Mouse (Mus musculus) lung, postnatal 0 days (tissue): ENCODE data around the gene Deup1. TPM values are rescaled to one million over a fixed set of nuclear protein-coding genes. Genes with fewer than 3 reads are reported as not detected.
"Not testable (repeated sequence)": the region's sequence is repeated elsewhere in the genome, so short reads cannot be mapped to it uniquely, and the experiment has no call there.

ENCODE experiments used
- ATAC-seq: fragments of 200-750 bp; cut with Nextera tagmentation; 2 replicates; pipeline ENCODE4 v1.8.0; 2017; ENCODE audit warnings: moderate library complexity
- DNase-seq: peaks from one replicate; pipeline ENCODE4 v3.0.0-alpha.2; 2016; ENCODE audit warnings: low spot score
- H3K27ac ChIP-seq: fragments of 300-500 bp; sonication (generic); 2 replicates; pipeline ENCODE4 v1.5.1; 2014; ENCODE audit warnings: antibody characterized with exemption, mild to moderate bottlenecking, low read length, mixed read lengths
- H3K27me3 ChIP-seq: fragments of 300-500 bp; sonication (generic); replicated peaks from 2 replicates; pipeline ENCODE4 v1.6.1; 2014; ENCODE audit warnings: low read length, mixed read lengths; ENCODE audit not compliant: insufficient read depth
- H3K36me3 ChIP-seq: fragments of 300-500 bp; sonication (generic); 2 replicates; pipeline ENCODE4 v1.6.1; 2014; ENCODE audit warnings: low read length, mixed read lengths; ENCODE audit not compliant: insufficient read depth
- H3K4me1 ChIP-seq: fragments of 300-500 bp; sonication (generic); 2 replicates; pipeline ENCODE4 v1.6.1; 2014; ENCODE audit warnings: antibody characterized with exemption, low read depth, low read length, mixed read lengths; ENCODE audit not compliant: insufficient read depth
- H3K4me2 ChIP-seq: fragments of 300-500 bp; sonication (generic); replicated peaks from 2 replicates; pipeline ENCODE4 v1.6.1; 2014; ENCODE audit warnings: low read depth, mild to moderate bottlenecking, low read length, moderate library complexity, mixed read lengths
- H3K4me3 ChIP-seq: fragments of 300-500 bp; sonication (generic); 2 replicates; pipeline ENCODE4 v1.5.1; 2014; ENCODE audit warnings: low read depth, low read length
- H3K9ac ChIP-seq: fragments of 300-500 bp; sonication (generic); replicated peaks from 2 replicates; pipeline ENCODE4 v1.6.1; 2014; ENCODE audit warnings: low read depth, mild to moderate bottlenecking
- H3K9me3 ChIP-seq: fragments of 300-500 bp; sonication (generic); 2 replicates; pipeline ENCODE4 v1.6.1; 2016; ENCODE audit warnings: low read length, mixed read lengths
- CTCF ChIP-seq: IDR thresholded peaks from 2 replicates; pipeline ENCODE4 v1.5.1; 2016; ENCODE audit warnings: antibody characterized with exemption, mild to moderate bottlenecking
- EP300 ChIP-seq: IDR thresholded peaks from 2 replicates; pipeline ENCODE4 v1.6.1; 2016; ENCODE audit warnings: antibody characterized with exemption, mild to moderate bottlenecking, control low read depth
- WGBS: fragments of 180-500 bp; shearing (Covaris S2); extraction: QIAGEN DNeasy Blood & Tissue Kit; methylation state at CpG from one replicate; pipeline ENCODE4 v1.1.7; 2014; 5-methylcytosine and 5-hydroxymethylcytosine counted together
- polyA plus RNA-seq: library from polyadenylated mRNA; unstranded; fragments of >200 nt; fragmentation: Nextera tagmentation; extraction: Ambion mirVana; gene quantifications from 2 replicates; pipeline ENCODE4 v1.2.1, GENCODE M21; 2015

Gene Deup1
- polyA plus RNA-seq, 1 experiment from 2014 or later = 4.1 TPM

GRCm38 (mm10) chr9:15560451-15560850 is 67.3 kb downstream of the Deup1 start:
- no peak for ATAC-seq
- TF ChIP-seq EP300 (no peak), CTCF (no peak)
- WGBS = 60% methylated on average over 3 of the region's 3 CpGs

GRCm38 (mm10) chr9:15553322-15553721 is 74.4 kb downstream of the Deup1 start:
- Histone ChIP-seq H3K9me3 (no peaks in the 10 kb centered on the region), H3K9ac (no peak overlapping the region), H3K4me2 (no peak overlapping the region), H3K27me3 (no peaks in the 10 kb centered on the region), H3K4me1 (no peaks in the 10 kb centered on the region), H3K36me3 (no peaks in the 10 kb centered on the region), H3K4me3 (no peak overlapping the region), H3K27ac (no peak overlapping the region)
- no peak for DNase-seq
- no peak for TF ChIP-seq EP300
- TF ChIP-seq CTCF = no peak
- 76% methylated on average over 8 of the region's 8 CpGs for WGBS
- ATAC-seq = no peak

More at GRCm38 (mm10) chr9:15560451-15560850, 67.3 kb downstream of the Deup1 start:
- Histone ChIP-seq H3K9me3 (no peaks in the 10 kb centered on the region), H3K27me3 (no peaks in the 10 kb centered on the region), H3K4me2 (no peak overlapping the region), H3K4me3 (no peak overlapping the region), H3K9ac (no peak overlapping the region), H3K27ac (no peak overlapping the region), H3K4me1 (no peaks in the 10 kb centered on the region), H3K36me3 (no peaks in the 10 kb centered on the region)
- no peak for DNase-seq

- Histone ChIP-seq H3K4me1 (no peaks in the 10 kb centered on the region), H3K9ac (no peak overlapping the region), H3K36me3 (no peaks in the 10 kb centered on the region), H3K27me3 (no peaks in the 10 kb centered on the region), H3K4me2 (no peak overlapping the region), H3K4me3 (no peak overlapping the region), H3K9me3 (no peaks in the 10 kb centered on the region), H3K27ac (no peak overlapping the region)
- WGBS = 50% methylated on average over 15 of the region's 15 CpGs
- ATAC-seq = no peak
- TF ChIP-seq CTCF (no peak), EP300 (no peak)
- DNase-seq = no peak
Observed at GRCm38 (mm10) chr9:15551933-15552851, 75.5 kb downstream of the Deup1 start.

DNA sequence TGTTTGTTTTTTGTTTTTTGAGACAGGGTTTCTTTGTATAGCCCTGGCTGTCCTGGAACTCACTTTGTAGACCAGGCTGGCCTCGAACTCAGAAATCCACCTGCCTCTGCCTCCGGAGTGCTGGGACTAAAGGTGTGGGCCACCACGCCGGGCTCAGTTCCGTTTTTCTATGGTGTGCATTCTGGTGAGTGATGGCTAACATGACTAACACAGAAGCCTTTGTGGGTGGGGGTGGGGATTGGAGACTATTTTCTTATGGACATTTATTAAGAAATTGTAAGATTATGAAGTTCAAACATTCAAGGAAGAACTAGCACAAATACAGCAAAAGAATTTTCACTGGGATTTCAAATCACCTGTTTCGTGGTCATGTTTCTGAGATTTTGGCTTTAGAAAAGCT is 76.7 kb downstream of the Deup1 start:
- ATAC-seq, H3K27me3 ChIP-seq, H3K4me3 ChIP-seq, DNase-seq, H3K9ac ChIP-seq, H3K36me3 ChIP-seq, H3K4me2 ChIP-seq, H3K27ac ChIP-seq, H3K4me1 ChIP-seq, H3K9me3 ChIP-seq: not testable (repeated sequence)
- 83% methylated on average over 6 of the region's 6 CpGs for WGBS

DNA sequence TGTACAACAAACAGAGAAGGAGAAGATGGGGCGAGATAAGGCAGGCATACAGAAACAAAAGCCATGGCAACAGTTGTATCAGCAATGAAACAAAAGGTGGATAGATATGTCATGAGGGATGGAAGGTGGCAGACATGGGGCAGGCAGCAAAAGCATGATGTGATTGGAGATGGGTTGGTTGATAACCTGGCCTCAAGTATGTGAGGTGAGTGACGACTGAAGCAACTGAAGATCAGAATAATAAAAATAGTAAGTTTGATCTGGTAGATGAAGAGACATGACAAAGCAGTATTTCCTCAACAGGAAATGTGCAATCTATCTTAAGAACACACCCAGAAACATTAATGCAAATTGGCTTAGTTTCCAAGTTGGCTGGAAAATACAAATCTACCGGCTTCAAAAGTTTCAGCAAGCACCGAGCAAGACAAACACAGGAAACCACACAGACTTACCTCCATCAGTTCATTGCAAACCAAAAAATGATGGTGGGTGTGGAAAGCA is 77.2 kb downstream of the Deup1 start:
- H3K4me1 ChIP-seq = no peaks in the 10 kb centered on the region
- H3K27me3 ChIP-seq = no peaks in the 10 kb centered on the region
- TF ChIP-seq EP300 = no peak
- TF ChIP-seq CTCF = no peak
- no peak overlapping the region for H3K4me2 ChIP-seq
- no peaks in the 10 kb centered on the region for H3K9me3 ChIP-seq
- DNase-seq (no peak), ATAC-seq (no peak)
- H3K36me3 ChIP-seq = no peaks in the 10 kb centered on the region
- H3K27ac ChIP-seq = no peak overlapping the region
- H3K9ac ChIP-seq = no peak overlapping the region
- no peak overlapping the region for H3K4me3 ChIP-seq
- whole genome bisulfite sequencing = 49% methylated on average over 4 of the region's 4 CpGs

- H3K27me3 ChIP-seq = no peaks in the 10 kb centered on the region
- no peaks in the 10 kb centered on the region for H3K36me3 ChIP-seq
- peak; percentile 33 for DNase-seq
- H3K4me3 ChIP-seq = no peak overlapping the region
- H3K4me2 ChIP-seq = no peak overlapping the region
- no peaks in the 10 kb centered on the region for H3K9me3 ChIP-seq
- 27% methylated on average over 5 of the region's 5 CpGs for WGBS
- H3K27ac ChIP-seq = peak overlapping the region; percentile 59
- no peak for TF ChIP-seq CTCF
- TF ChIP-seq EP300 = no peak
- H3K9ac ChIP-seq = no peak overlapping the region
- ATAC-seq = peak; percentile 69
- peaks cover 8% of the 10 kb centered on the region; the same call in 1 of the 2 replicates for H3K4me1 ChIP-seq
Observed at GRCm38 (mm10) chr9:15541735-15542354, 85.9 kb downstream of the Deup1 start.
